Mouse (Mus musculus) hindbrain, embryonic 11.5 days (tissue): ENCODE data around the gene Hist1h2an. TPM values are rescaled to one million over a fixed set of nuclear protein-coding genes. Genes with fewer than 3 reads are reported as not detected.
"Not testable (repeated sequence)": the region's sequence is repeated elsewhere in the genome, so short reads cannot be mapped to it uniquely, and the experiment has no call there.

Experiments
- ATAC-seq: fragments of 200-750 bp; cut with Nextera tagmentation; 2 replicates; pipeline ENCODE4 v1.8.0; 2017; ENCODE audit warnings: mild to moderate bottlenecking, moderate TSS enrichment, moderate library complexity; ENCODE audit not compliant: low FRiP score
- DNase-seq: peaks from one replicate; pipeline ENCODE4 v3.0.0-alpha.2; 2015; ENCODE audit warnings: low spot score
- H3K27ac ChIP-seq: fragments of 300-500 bp; sonication (generic); 2 replicates; pipeline ENCODE4 v1.5.1; 2014; ENCODE audit warnings: mild to moderate bottlenecking, low read depth, low read length
- H3K27me3 ChIP-seq: fragments of 300-500 bp; sonication (generic); 2 replicates; pipeline ENCODE4 v1.6.1; 2014; ENCODE audit warnings: mild to moderate bottlenecking, low read length, moderate library complexity, mixed read lengths; ENCODE audit not compliant: control insufficient read depth, insufficient read depth
- H3K36me3 ChIP-seq: fragments of 300-500 bp; sonication (generic); 2 replicates; pipeline ENCODE4 v1.6.1; 2014; ENCODE audit warnings: mild to moderate bottlenecking, low read length, moderate library complexity, mixed read lengths; ENCODE audit not compliant: control insufficient read depth, insufficient read depth
- H3K4me1 ChIP-seq: fragments of 300-500 bp; sonication (generic); replicated peaks from 2 replicates; pipeline ENCODE4 v1.6.1; 2014; ENCODE audit warnings: low read length, mixed read lengths; ENCODE audit not compliant: control insufficient read depth, insufficient read depth
- H3K4me2 ChIP-seq: fragments of 300-500 bp; sonication (generic); replicated peaks from 2 replicates; pipeline ENCODE4 v1.6.1; 2014; ENCODE audit warnings: mild to moderate bottlenecking, low read depth, low read length
- H3K4me3 ChIP-seq: fragments of 300-500 bp; sonication (generic); 2 replicates; pipeline ENCODE4 v1.5.1; 2014; ENCODE audit warnings: low read depth, low read length
- H3K9ac ChIP-seq: fragments of 300-500 bp; sonication (generic); 2 replicates; pipeline ENCODE4 v1.6.1; 2014; ENCODE audit warnings: low read depth, low read length
- H3K9me3 ChIP-seq: fragments of 300-500 bp; sonication (generic); 2 replicates; pipeline ENCODE4 v1.6.1; 2016; ENCODE audit warnings: low read length; ENCODE audit not compliant: control insufficient read depth
- WGBS: fragments of 180-500 bp; shearing (Covaris S2); extraction: QIAGEN DNeasy Blood & Tissue Kit; methylation state at CpG from one replicate; pipeline ENCODE4 v1.1.7; 2014; 5-methylcytosine and 5-hydroxymethylcytosine counted together
- polyA plus RNA-seq: library from polyadenylated mRNA; unstranded; fragments of >200 nt; fragmentation: Nextera tagmentation; extraction: Ambion mirVana; gene quantifications from 2 replicates; pipeline ENCODE4 v1.2.1, GENCODE M21; 2014

Gene Hist1h2an
- polyA plus RNA-seq, 1 experiment from 2014 or later = 1.4 TPM

DNA sequence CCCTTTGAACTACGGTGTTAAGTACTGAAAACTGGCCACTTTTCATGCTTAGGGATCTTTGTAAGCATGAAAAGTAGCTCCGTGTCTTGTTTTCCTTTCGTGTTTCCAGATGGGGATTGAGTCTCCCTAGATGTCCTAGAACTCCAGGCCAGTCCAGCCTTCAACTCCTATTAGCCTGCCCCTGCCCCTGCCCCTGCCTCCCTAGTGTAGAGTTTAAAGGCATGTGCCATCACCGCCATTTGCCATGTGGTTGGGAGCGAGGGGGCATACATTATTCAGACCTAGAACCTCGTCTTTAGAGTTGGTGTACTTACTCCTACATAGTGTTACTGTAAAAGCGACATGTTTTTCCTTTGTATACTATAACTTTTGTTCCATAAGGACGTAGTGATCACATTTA, 24.1 kb upstream of the Hist1h2an start:
- H3K27me3 ChIP-seq, H3K4me3 ChIP-seq, H3K9ac ChIP-seq, H3K4me1 ChIP-seq, DNase-seq, H3K36me3 ChIP-seq, H3K9me3 ChIP-seq, H3K27ac ChIP-seq, H3K4me2 ChIP-seq: not testable (repeated sequence)
- ATAC-seq = peak; percentile 48
- no CpG with 5 or more reads among the region's 8 CpGs for WGBS

DNA sequence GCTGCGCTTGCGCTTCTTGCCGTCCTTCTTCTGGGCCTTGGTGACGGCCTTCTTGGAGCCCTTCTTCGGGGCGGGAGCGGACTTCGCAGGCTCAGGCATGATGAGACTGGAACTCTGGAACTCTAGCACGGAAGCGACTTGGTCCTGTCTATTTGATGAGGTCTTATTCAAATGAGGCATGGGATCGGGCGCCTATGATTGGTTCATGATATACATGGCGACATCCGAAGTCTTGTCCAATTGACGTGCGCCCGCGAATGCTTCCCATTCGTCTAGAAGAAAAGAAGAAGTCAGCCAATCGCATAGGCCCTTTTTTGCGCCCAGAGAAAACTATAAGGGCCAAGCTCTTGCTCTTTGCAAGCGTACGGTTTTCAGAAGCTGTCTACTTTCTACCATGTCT, 23.1 kb upstream of the Hist1h2an start, which contains the start of the genes Hist1h2bq and Hist1h2ao:
Hist1h2bq (minus strand) TSS at position 125 of the 400 bp plus-strand sequence.
Hist1h2ao (plus strand) TSS at position 393 of the 400 bp plus-strand sequence.
- DNase-seq, H3K9ac ChIP-seq, H3K27ac ChIP-seq, H3K4me3 ChIP-seq, H3K36me3 ChIP-seq, H3K27me3 ChIP-seq, H3K4me1 ChIP-seq, H3K9me3 ChIP-seq, H3K4me2 ChIP-seq: not testable (repeated sequence)
- ATAC-seq = peak; percentile 98
- WGBS = no CpG with 5 or more reads among the region's 23 CpGs

DNA sequence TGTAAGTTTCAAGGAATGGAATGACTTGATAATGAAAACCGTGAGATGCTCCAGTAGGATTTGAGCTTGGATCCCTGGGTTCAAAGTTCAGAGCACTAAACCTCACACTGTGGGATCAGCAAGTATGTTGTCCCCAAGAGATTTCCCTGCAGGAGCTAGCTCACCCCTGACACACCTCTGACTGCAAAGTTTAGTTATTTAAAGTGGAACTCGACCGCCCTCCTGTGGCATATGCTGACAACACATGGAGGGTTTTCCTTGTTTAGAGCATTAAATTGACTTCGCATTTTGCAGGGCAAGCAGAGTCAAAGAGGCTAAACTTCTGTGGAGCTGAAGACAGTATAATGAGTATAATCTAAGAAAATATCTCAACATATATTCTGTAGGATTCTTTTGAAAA, 16.0 kb upstream of the Hist1h2an start:
- H3K9ac ChIP-seq, H3K27ac ChIP-seq, H3K27me3 ChIP-seq, H3K9me3 ChIP-seq, H3K4me1 ChIP-seq, DNase-seq, H3K4me2 ChIP-seq, H3K4me3 ChIP-seq, H3K36me3 ChIP-seq: not testable (repeated sequence)
- no CpG with 5 or more reads among the region's 4 CpGs for WGBS
- ATAC-seq = peak; percentile 75

DNA sequence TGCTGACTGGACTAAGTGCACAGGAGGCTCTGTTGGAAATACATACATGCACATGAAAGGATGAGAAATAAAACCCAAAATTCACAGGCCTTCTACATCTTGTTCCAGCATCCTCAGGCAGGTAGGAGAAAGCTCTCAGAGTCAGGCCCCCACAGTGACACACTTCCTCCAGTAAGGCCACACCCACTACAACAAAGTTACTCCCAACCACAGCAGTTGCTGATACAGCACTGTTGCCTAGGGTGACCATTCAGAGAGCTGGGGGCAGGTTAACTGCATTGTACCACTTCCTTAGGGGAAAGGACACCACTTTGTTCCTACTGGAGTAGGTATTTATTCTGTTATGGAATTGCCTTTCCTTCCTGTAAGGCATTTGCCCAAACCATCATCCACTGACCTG, 10.1 kb upstream of the Hist1h2an start:
- not testable (repeated sequence) for H3K9ac ChIP-seq, H3K27ac ChIP-seq, H3K4me2 ChIP-seq, H3K4me3 ChIP-seq, DNase-seq, ATAC-seq, H3K4me1 ChIP-seq, H3K36me3 ChIP-seq, H3K27me3 ChIP-seq, H3K9me3 ChIP-seq

DNA sequence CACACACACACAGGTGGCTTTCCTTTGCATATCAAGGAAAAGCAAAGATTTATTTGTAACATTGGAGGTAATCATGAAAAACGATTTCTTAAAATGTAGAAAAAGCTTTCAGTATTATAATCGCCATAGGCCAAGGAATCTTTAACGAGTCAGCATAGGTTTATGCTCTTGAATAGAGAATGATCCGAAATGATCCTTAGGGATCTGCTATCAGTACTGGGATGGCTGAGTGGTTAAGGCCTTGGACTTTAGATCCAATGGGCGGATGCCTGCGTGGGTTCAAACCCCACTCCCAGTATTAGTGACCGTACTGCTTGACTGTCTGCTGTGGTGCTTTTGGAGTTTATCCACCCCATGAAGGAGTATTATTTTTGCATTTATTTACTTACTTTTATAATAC, 8.6 kb upstream of the Hist1h2an start:
- Histone ChIP-seq H3K27me3 (no peaks in the 10 kb centered on the region), H3K9me3 (no peaks in the 10 kb centered on the region), H3K4me2 (no peak overlapping the region), H3K4me3 (no peak overlapping the region), H3K27ac (no peak overlapping the region), H3K4me1 (no peaks in the 10 kb centered on the region), H3K9ac (no peak overlapping the region), H3K36me3 (no peaks in the 10 kb centered on the region)
- no peak for ATAC-seq
- 90% methylated on average over 7 of the region's 7 CpGs for WGBS
- DNase-seq = no peak

DNA sequence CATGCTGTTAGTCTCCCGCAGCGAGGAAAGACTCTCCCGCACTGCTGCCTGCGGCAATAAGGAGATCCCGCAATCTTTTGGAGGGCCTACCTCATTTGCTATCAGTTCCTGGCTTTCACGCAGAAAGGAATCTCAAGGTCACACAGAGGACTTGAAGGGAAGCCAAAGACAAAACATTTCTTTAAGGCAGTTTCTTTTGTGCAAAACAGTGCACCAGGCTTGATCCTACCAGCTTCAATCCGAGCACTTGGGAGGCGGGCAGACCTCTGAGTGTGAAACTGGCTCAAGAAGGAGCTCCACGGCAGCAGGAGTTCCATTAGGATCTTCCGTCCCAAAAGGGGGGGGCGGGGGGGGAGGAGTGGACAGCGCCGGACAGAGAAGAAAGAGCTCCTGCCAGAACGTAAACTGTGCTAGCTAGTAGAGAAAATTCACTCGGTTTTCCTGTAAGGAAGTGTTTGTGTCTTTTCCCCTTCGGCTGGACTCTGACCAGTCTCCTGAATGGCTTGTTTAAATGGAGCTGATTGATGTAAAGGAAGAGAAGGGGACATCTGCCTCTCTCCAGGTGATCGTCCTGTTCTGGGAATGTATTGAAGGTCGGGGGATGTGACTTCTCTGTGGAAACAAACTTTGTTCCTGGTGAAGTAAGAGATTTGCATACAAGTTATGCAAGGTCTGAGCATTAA, 3.7 kb upstream of the Hist1h2an start:
- no peaks in the 10 kb centered on the region for H3K36me3 ChIP-seq
- peak overlapping the region; percentile 19; the same call in 1 of the 2 replicates for H3K4me2 ChIP-seq
- peak; percentile 38 for DNase-seq
- 8% methylated on average over 17 of the region's 18 CpGs for whole genome bisulfite sequencing
- 0 out of 2 replicates have a peak, but pooled peaks cover 5% of the 10 kb centered on the region for H3K4me1 ChIP-seq
- H3K4me3 ChIP-seq = no peak overlapping the region
- H3K9me3 ChIP-seq = no peaks in the 10 kb centered on the region
- peak overlapping the region; percentile 31; the same call in 1 of the 2 replicates for H3K9ac ChIP-seq
- no peaks in the 10 kb centered on the region for H3K27me3 ChIP-seq
- ATAC-seq = no peak
- H3K27ac ChIP-seq = 0 out of 2 replicates have a peak overlapping the region, but pooled peaks have one; percentile 33

DNA sequence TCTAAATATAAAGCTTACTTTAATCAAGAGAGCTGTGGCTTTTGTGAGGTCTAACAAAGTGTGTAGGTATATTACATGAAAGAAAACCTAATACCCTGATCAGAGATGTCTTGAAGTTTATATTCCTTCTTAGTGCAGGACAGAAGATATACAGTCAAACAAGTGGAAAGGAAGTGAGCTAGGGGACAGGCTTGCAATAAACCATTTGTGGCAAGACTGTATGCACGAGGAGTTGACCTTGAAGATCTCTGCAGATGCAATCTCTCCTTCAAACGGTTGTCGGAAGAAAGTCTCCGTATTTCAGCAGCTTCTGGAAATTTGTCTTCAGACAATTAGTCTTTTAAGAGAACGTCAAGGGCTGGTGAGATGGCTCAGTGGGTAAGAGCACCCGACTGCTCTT, 2.9 kb upstream of the Hist1h2an start:
- H3K36me3 ChIP-seq = no peaks in the 10 kb centered on the region

DNA sequence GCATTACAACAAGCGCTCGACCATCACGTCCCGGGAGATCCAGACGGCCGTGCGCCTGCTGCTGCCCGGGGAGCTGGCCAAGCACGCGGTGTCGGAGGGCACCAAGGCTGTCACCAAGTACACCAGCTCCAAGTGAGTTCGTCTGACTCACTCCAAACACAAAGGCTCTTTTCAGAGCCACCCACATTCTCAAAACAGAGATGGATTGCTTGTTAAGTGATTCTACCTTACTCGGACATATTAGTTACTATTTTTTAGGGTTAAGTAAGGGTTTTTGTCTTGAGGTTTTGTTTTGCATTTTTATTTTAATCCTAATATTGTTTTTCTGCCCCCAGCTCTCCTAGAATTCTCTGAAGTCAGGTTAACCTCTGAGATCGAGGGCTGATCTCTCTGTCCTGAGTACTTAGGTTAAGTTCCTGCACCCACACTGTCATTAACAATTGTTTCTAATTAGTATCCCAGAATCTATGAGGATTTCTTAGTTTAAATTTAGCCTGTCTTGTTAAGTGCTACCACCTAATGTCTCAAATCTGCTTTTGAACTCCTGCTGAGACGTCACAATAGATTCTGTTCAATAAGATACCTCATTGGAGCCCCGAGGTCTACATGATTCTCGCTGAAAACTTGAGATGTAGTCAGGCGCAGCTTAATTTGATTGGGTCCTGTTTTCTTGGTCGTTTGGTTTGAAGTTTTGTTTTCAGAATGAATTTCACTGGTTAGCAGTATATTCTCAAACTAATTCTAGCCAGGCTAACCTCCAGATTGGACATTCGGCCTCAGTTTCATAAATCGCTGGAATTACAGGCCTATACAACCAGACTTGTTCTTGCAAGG, 959 bp upstream of the Hist1h2an start:
- 19% methylated on average over 10 of the region's 21 CpGs for WGBS
- H3K4me2 ChIP-seq = peak overlapping the region; percentile 33
- no peaks in the 10 kb centered on the region for H3K9me3 ChIP-seq
- H3K4me3 ChIP-seq = peak overlapping the region; percentile 20; the same call in 1 of the 2 replicates
- peak overlapping the region; percentile 74 for H3K27ac ChIP-seq
- H3K36me3 ChIP-seq = no peaks in the 10 kb centered on the region
- ATAC-seq = peak; percentile 53
- peak overlapping the region; percentile 31 for H3K9ac ChIP-seq
- peak; percentile 44 for DNase-seq
- 0 out of 2 replicates have a peak, but pooled peaks cover 5% of the 10 kb centered on the region for H3K4me1 ChIP-seq
- H3K27me3 ChIP-seq = no peaks in the 10 kb centered on the region

More for the DNA sequence above, 2.9 kb upstream of the Hist1h2an start:
- Histone ChIP-seq H3K9ac (no peak overlapping the region), H3K4me2 (no peak overlapping the region), H3K27ac (no peak overlapping the region), H3K4me3 (no peak overlapping the region), H3K27me3 (no peaks in the 10 kb centered on the region), H3K4me1 (0 out of 2 replicates have a peak, but pooled peaks cover 5% of the 10 kb centered on the region), H3K9me3 (no peaks in the 10 kb centered on the region)
- no peak for ATAC-seq
- 62% methylated on average over 6 of the region's 6 CpGs for WGBS
- no peak for DNase-seq
